Mouse (Mus musculus): ENCODE data around the gene Tbc1d10c. TPM values are rescaled to one million over a fixed set of nuclear protein-coding genes. Genes with fewer than 3 reads are reported as not detected.

Tbc1d10c gene
- polyA plus RNA-seq, 1 experiment = 24.2 TPM

- WGBS = 63% methylated on average over 20 of the region's 20 CpGs
- no peak for DNase-seq
- no peak for TF ChIP-seq POLR2A (IDR thresholded peaks at IDR 0.05; ENCODE audit: borderline replicate concordance, extremely low read depth, low read depth, low read length)
- TF ChIP-seq CTCF (IDR thresholded peaks at IDR 0.05; ENCODE audit: insufficient read depth, low read length) = no peak
- H3K4me3 ChIP-seq (replicated peaks; ENCODE audit: extremely low read depth, low read depth, low read length) = no peak overlapping the region
- no peaks in the 10 kb centered on the region for H3K4me1 ChIP-seq (ENCODE audit: control insufficient read depth, insufficient read depth, low read length)
These were observed 35.0 kb downstream of the Tbc1d10c start for GRCm38 (mm10) chr19:4156073-4156579.

GRCm38 (mm10) chr19:4155223-4156072 is 35.6 kb downstream of the Tbc1d10c start:
- H3K4me1 ChIP-seq (ENCODE audit: control insufficient read depth, insufficient read depth, low read length) = no peaks in the 10 kb centered on the region
- WGBS = 69% methylated on average over 6 of the region's 6 CpGs
- H3K4me3 ChIP-seq (replicated peaks; ENCODE audit: extremely low read depth, low read depth, low read length) = peak overlapping the region; percentile 18
- DNase-seq = no peak
- TF ChIP-seq POLR2A (IDR thresholded peaks at IDR 0.05; ENCODE audit: borderline replicate concordance, extremely low read depth, low read depth, low read length) (peak; percentile 27; the same call in 1 of the 2 replicates), CTCF (IDR thresholded peaks at IDR 0.05; ENCODE audit: insufficient read depth, low read length) (no peak)

GRCm38 (mm10) chr19:4154437-4155222 is 36.5 kb downstream of the Tbc1d10c start:
- 52% methylated on average over 13 of the region's 13 CpGs for WGBS
- TF ChIP-seq POLR2A (IDR thresholded peaks at IDR 0.05; ENCODE audit: borderline replicate concordance, extremely low read depth, low read depth, low read length) = peak; percentile 12; the same call in 1 of the 2 replicates
- TF ChIP-seq CTCF (IDR thresholded peaks at IDR 0.05; ENCODE audit: insufficient read depth, low read length) = no peak
- H3K4me3 ChIP-seq (replicated peaks; ENCODE audit: extremely low read depth, low read depth, low read length) = peak overlapping the region; percentile 18
- no peak for DNase-seq
- peaks cover 3% of the 10 kb centered on the region for H3K4me1 ChIP-seq (ENCODE audit: control insufficient read depth, insufficient read depth, low read length)

GRCm38 (mm10) chr19:4153232-4153654 is 37.8 kb downstream of the Tbc1d10c start, which contains the start of gene Ptprcap:
Ptprcap (plus strand) TSS chr19:4153604.
- peaks cover 8% of the 10 kb centered on the region for H3K4me1 ChIP-seq (ENCODE audit: control insufficient read depth, insufficient read depth, low read length)
- TF ChIP-seq POLR2A (IDR thresholded peaks at IDR 0.05; ENCODE audit: borderline replicate concordance, extremely low read depth, low read depth, low read length) (no peak), CTCF (IDR thresholded peaks at IDR 0.05; ENCODE audit: insufficient read depth, low read length) (no peak)
- WGBS = 65% methylated on average over 11 of the region's 11 CpGs
- no peak for DNase-seq
- no peak within 1 kb of the TSS for H3K4me3 ChIP-seq (replicated peaks; ENCODE audit: extremely low read depth, low read depth, low read length)

DNA sequence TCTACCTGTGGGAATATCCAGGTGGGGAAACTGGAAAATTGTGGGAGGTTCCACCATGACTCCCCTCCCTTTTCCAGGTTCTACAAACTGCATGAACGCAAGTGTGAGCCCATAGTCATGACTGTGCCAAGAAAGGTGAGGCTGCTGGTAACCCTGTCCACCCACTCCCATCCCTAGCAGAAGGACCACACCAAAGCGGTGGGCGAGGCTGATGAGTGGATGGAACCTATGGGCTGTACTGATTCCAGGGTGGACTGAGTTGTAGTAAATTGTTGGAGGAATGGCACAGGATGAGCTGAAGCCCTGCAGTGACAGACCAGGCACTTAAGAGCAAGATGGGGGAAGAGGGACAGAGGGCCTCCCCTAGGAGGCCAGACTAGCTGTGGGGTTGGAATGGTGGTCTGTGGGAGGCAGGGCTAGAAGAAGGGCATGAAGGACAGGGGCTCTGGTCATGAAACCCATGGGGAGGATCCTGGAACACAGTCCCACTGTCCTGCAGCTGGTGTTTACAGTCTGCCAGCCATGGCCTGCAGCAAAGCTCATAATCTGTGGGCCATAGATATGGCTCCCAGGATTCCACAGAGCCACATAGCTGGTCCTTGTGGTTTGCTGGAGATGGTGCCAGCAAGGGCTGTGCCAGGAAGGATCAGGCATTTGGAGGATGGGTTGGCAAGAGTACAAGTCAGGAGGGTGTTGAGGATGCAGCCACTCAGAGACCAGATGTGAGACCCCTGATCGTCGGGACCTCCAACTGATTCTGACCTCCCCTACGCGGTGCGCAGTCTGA is 38.4 kb downstream of the Tbc1d10c start:
- DNase-seq = no peak
- 82% methylated on average over 8 of the region's 8 CpGs for whole genome bisulfite sequencing
- Histone ChIP-seq H3K4me1 (ENCODE audit: control insufficient read depth, insufficient read depth, low read length) (peaks cover 10% of the 10 kb centered on the region), H3K4me3 (replicated peaks; ENCODE audit: extremely low read depth, low read depth, low read length) (no peak overlapping the region)
- TF ChIP-seq POLR2A (IDR thresholded peaks at IDR 0.05; ENCODE audit: borderline replicate concordance, extremely low read depth, low read depth, low read length) = no peak
- no peak for TF ChIP-seq CTCF (IDR thresholded peaks at IDR 0.05; ENCODE audit: insufficient read depth, low read length)

DNA sequence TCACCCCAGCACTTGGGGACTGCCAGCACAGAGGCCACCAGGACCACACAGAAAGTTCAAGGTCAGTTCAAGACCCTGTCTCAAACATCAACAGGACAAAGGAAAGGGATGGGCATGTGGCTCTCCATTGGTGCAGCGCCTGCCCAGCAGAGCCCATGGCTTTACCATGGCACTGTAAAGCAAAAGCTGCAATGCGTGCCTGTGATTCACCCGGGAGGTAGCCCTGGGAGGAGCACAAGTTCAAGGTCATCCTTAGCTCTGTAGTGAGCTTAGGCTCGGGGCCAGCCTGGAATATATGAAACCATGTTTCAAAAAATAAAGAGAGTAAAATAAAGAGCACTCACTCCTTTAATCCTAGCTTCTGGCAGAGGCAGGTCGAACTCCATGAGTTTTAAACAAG is 39.2 kb downstream of the Tbc1d10c start:
- 82% methylated on average over 5 of the region's 5 CpGs for WGBS
- no peak for DNase-seq
- Histone ChIP-seq H3K4me1 (ENCODE audit: control insufficient read depth, insufficient read depth, low read length) (peaks cover 10% of the 10 kb centered on the region), H3K4me3 (replicated peaks; ENCODE audit: extremely low read depth, low read depth, low read length) (no peak overlapping the region)
- TF ChIP-seq CTCF (IDR thresholded peaks at IDR 0.05; ENCODE audit: insufficient read depth, low read length) = no peak
- TF ChIP-seq POLR2A (IDR thresholded peaks at IDR 0.05; ENCODE audit: borderline replicate concordance, extremely low read depth, low read depth, low read length) = no peak

GRCm38 (mm10) chr19:4151488-4151860 is 39.6 kb downstream of the Tbc1d10c start:
- 72% methylated on average over 5 of the region's 5 CpGs for WGBS
- Histone ChIP-seq H3K4me3 (replicated peaks; ENCODE audit: extremely low read depth, low read depth, low read length) (no peak overlapping the region), H3K4me1 (ENCODE audit: control insufficient read depth, insufficient read depth, low read length) (peaks cover 10% of the 10 kb centered on the region)
- no peak for TF ChIP-seq CTCF (IDR thresholded peaks at IDR 0.05; ENCODE audit: insufficient read depth, low read length)
- TF ChIP-seq POLR2A (IDR thresholded peaks at IDR 0.05; ENCODE audit: borderline replicate concordance, extremely low read depth, low read depth, low read length) = no peak
- DNase-seq = no peak

GRCm38 (mm10) chr19:4150567-4151487 is 40.3 kb downstream of the Tbc1d10c start:
- TF ChIP-seq POLR2A (IDR thresholded peaks at IDR 0.05; ENCODE audit: borderline replicate concordance, extremely low read depth, low read depth, low read length) (no peak), CTCF (IDR thresholded peaks at IDR 0.05; ENCODE audit: insufficient read depth, low read length) (no peak)
- no peak for DNase-seq
- H3K4me3 ChIP-seq (replicated peaks; ENCODE audit: extremely low read depth, low read depth, low read length) = no peak overlapping the region
- 85% methylated on average over 22 of the region's 22 CpGs for WGBS
- H3K4me1 ChIP-seq (ENCODE audit: control insufficient read depth, insufficient read depth, low read length) = peaks cover 10% of the 10 kb centered on the region

All from lung, adult 2 months (tissue).